Mouse (Mus musculus) embryo, embryonic 10 days (tissue): ENCODE measurements around the gene Pwwp2b.

ENCODE experiments used
- DNase-seq: peaks from one replicate; pipeline ENCODE4 v3.0.0-alpha.2; 2015; ENCODE audit warnings: low spot score

Pwwp2b gene

GRCm38 (mm10) chr7:139300423-139300822 is 52.1 kb downstream of the Pwwp2b start:
- DNase-seq = no peak

- no peak for DNase-seq
Measured at GRCm38 (mm10) chr7:139301505-139301904, 53.2 kb downstream of the Pwwp2b start.

- no peak for DNase-seq
Measured at GRCm38 (mm10) chr7:139302314-139302713, 54.0 kb downstream of the Pwwp2b start.

- peak; percentile 90 for DNase-seq
Measured at GRCm38 (mm10) chr7:139303280-139304011, 55.2 kb downstream of the Pwwp2b start.

GRCm38 (mm10) chr7:139304322-139304721 is 56.0 kb downstream of the Pwwp2b start:
- DNase-seq = no peak

- DNase-seq = no peak
Measured at GRCm38 (mm10) chr7:139307056-139307455, 58.8 kb downstream of the Pwwp2b start.

GRCm38 (mm10) chr7:139308140-139308895 is 60.0 kb downstream of the Pwwp2b start:
- DNase-seq = peak; percentile 37

GRCm38 (mm10) chr7:139309106-139309505 is 60.8 kb downstream of the Pwwp2b start:
- DNase-seq = peak; percentile 34

- DNase-seq = no peak
Measured at GRCm38 (mm10) chr7:139310487-139310951, 62.2 kb downstream of the Pwwp2b start.

GRCm38 (mm10) chr7:139312686-139313085 is 64.4 kb downstream of the Pwwp2b start:
- no peak for DNase-seq

GRCm38 (mm10) chr7:139313413-139313812 is 65.1 kb downstream of the Pwwp2b start:
- DNase-seq = no peak

- DNase-seq = no peak
Measured at GRCm38 (mm10) chr7:139314716-139315115, 66.4 kb downstream of the Pwwp2b start.

GRCm38 (mm10) chr7:139319006-139319411 is 70.7 kb downstream of the Pwwp2b start:
- peak; percentile 47 for DNase-seq
